Mouse (Mus musculus): ENCODE data around the gene 9930021J03Rik.

The 9930021J03Rik gene

DNA sequence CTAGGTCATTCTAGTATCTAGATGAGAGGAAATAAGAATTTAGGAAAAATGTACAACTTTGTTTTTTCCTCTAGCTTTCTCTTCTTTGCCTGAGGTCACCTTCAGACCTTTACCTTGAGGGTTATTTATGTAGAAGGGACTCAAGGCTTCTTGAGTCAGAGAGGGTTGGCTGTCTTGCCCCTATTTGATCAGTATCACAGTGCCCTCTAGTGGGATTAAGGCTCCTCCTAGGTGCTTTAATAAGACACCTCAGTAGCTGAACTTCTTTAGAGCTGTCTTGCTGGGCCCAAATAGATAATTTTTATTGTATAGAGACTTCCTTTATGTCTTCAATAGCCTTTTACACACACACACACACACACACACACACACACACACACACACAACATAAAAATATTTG, 15.2 kb upstream of the 9930021J03Rik start:
- in situ Hi-C loops (cut with MboI; ENCODE audit: unreplicated experiment in 2 of 2): loop anchor here (5.0 to 25.0 kb wide), 12 partner anchors 139 to 1809 kb away; partner anchors contain the start of genes Cd274 (in 1 of the 2), Cdc37l1 (in 1 of the 2), Jak2 (in 1 of the 2) and Plgrkt (in 1 of the 2)

DNA sequence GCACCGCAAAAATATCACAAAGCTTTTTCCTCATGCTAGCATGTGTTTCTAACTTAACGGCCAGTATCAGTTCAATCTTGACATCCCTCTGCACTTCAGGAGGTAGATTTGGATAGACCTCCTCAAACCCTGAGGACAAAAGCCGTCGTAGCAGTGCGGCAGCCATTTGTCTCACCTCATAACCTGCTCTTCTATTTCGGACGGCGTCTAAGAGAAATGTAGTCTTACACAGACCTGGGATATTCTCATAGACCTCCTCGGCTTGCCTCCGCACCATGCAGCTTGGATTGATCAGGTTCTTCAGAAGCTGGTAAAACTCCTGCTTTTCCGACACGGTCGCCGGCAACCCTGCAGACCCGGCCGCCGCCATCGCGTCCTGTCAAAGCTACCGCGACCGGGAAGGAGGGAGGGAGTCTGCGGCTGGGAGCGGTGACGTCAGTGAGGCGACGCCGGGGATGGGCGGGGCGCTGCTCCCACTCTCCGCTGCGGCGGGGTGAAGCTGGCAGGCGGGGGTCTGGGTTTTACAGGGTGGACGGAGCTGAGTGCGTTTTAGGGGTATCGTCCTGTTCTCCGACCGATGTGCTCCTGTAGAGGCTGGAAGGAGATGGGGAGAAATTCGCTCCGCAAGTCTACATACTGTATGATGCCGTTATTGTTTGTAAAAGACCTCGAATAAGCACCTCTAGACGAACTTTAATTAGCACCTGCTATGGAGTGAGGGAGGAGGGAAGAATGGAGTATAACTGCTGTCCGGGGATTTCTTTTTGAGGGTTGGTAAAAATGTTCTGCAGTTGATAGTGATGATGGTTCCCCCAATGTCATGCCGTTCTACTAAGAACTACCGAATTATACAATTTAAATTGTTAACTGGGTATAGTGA, 7.0 kb upstream of the 9930021J03Rik start, which contains the start of gene Ranbp6:
TSS of gene Ranbp6 (minus strand) at position 394 of the 880 bp plus-strand sequence.
- in situ Hi-C loops (cut with MboI; ENCODE audit: unreplicated experiment in 2 of 2): loop anchor here (10.0 to 25.0 kb wide), 9 partner anchors 108 to 1801 kb away; partner anchors contain the start of genes Cd274 (in 1 of the 2), Cdc37l1 (in 1 of the 2), Jak2 (in 1 of the 2) and Plgrkt (in 1 of the 2)

DNA sequence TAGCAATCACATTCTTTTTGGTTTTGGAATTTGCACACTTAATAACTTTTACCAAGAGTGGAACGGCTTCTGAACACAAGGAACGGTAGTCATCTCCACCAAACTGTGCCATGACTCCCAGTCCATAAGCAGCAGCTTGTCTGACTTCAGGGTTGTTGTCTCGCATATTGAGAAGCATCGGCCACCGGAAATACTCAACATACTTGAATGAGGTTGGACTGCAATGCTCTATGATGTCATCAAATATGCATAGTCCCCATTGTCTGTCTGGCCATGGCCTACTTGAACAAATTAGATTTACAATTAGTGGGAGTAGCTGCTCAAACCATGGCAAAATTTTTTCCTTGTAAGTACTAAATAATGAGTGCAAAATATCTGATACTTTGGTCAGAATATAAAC, 4.2 kb upstream of the 9930021J03Rik start:
- in situ Hi-C loops (cut with MboI; ENCODE audit: unreplicated experiment in 2 of 2): loop anchor here (10.0 to 25.0 kb wide), 9 partner anchors 105 to 1798 kb away; partner anchors contain the start of genes Cd274 (in 1 of the 2), Cdc37l1 (in 1 of the 2), Jak2 (in 1 of the 2) and Plgrkt (in 1 of the 2)

DNA sequence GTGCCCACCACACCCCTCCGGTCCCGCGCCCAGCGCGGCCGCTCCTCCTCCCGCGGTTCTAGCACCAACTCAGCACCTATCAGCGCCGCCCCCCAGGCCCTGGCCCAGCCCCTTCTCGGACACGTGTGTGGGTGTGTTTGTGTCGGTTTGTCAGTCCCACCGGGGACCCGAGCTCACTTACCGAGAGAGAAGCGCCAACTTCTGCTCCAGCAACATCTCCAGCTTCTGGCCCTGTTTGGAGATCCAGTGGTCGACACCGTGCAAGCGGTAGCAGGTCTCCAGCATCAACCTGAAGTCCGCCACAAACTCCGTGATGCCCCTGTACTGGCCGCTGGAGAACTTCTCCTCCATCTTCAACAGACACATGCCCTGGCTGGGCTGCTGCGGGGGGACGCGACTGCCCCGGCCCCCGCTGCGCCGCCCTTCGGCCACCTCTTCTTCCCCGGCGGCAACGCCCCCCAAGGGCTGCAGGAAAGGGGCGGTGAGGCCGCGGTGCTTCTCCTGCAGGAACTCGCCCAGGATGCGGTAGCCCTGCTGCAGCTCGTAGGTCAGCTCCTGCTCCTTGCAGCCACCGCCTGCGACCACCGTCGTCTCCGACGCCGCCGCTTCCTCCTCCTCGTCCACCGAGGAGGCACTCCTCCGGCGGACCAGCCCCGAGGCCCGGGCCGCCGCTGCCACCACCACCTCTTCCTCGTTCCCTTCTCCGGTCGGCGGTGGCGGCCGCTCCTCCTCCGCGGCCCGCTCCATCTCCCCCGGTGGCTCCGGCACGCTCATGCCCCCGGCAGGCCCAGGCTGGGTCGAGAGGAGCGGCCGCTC, 480 bp downstream of the 9930021J03Rik start:
- in situ Hi-C loops (cut with MboI; ENCODE audit: unreplicated experiment in 2 of 2): loop anchor here (25.0 kb wide), 7 partner anchors 293 to 1793 kb away; partner anchors contain the start of genes Cd274 (in 1 of the 2), Cdc37l1 (in 1 of the 2), Jak2 (in 1 of the 2) and Plgrkt (in 1 of the 2)

DNA sequence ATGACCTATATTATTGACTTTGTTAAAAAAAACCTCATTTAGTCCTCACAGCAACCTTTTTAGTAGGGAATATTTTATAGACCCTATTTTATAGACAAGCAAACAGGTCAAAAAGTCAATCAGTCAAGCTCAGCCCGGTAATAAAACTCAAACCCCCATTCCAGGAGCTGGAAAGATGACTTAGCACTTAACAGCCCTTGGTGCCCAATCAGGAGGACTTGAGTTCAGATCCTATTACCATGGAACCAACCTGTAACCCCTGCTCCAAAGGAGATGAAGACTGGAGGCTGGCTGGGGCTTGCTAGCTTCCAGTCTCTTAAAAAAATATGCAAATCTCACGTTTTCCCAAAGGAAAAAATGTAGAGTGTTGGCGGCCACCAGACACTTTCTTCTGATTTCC, 1.8 kb downstream of the 9930021J03Rik start:
- in situ Hi-C loops (cut with MboI; ENCODE audit: unreplicated experiment in 2 of 2): loop anchor here (25.0 kb wide), 7 partner anchors 292 to 1792 kb away; partner anchors contain the start of genes Cd274 (in 1 of the 2), Cdc37l1 (in 1 of the 2), Jak2 (in 1 of the 2) and Plgrkt (in 1 of the 2)

DNA sequence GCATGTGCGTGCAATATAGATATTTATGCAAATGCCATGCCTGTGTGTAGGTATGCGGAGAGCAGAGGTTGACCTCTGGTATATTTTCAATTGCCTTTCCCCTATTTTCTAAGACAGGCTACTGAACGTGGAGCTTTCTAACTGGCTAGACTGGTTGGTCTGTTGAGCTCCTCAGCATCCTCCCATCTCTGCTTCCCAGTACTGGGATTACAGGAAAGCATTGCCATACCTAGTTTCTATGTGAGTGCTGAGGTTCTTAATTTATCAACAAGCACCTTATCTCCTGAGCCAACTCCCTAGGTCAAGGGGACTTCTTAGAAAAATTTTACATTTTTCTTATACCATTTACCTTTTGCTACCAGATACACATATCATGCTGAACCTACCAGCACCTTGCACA, 8.4 kb downstream of the 9930021J03Rik start:
- in situ Hi-C loops (cut with MboI; ENCODE audit: unreplicated experiment in 2 of 2): loop anchor here in 1 of 2 experiments (25.0 kb wide), 1 partner anchor 535 kb away; the partner anchor contains the start of gene Jak2

DNA sequence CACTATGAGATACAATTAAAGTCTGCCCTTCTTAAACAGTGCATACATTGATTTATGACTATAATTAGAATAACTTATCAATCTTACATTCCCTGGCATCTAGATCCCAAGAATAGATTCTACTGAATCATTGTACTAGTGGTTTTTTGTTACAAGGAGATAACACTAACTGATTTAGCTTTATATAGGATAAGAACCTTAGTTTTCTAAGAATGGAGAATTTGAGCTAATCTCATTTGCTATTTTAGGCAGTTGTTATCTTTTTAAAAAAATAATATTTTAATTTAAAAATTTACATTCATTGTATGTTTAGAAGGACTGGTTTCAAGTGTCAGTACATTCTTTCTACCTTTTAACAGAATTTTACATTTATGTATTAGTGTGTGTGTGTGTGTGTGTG, 17.8 kb downstream of the 9930021J03Rik start:
- in situ Hi-C loops (cut with MboI; ENCODE audit: unreplicated experiment in 2 of 2): loop anchor here in 1 of 2 experiments (25.0 kb wide), 1 partner anchor 526 kb away; the partner anchor contains the start of gene Jak2

DNA sequence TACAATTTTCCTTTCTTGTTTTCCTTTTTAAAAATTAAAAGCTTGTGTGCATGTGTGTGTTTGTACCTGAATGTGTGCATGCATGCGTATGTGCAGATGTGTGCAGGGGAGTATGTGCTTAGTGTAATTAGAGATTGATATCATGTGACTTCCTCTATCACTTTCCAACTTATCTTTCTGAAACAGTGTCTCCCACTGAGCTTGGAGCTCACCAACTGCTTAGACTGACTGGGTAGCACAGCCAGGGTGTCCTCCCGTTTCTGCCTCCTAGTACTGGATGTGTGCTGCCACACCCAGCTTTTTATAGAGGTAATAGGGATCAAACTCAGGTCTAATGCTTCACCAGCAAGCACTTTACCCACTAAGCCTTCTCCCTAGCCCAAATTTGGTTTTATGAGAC, 22.9 kb downstream of the 9930021J03Rik start:
- in situ Hi-C loops (cut with MboI; ENCODE audit: unreplicated experiment in 2 of 2): loop anchor here in 1 of 2 experiments (25.0 kb wide), 1 partner anchor 521 kb away; the partner anchor contains the start of gene Jak2

DNA sequence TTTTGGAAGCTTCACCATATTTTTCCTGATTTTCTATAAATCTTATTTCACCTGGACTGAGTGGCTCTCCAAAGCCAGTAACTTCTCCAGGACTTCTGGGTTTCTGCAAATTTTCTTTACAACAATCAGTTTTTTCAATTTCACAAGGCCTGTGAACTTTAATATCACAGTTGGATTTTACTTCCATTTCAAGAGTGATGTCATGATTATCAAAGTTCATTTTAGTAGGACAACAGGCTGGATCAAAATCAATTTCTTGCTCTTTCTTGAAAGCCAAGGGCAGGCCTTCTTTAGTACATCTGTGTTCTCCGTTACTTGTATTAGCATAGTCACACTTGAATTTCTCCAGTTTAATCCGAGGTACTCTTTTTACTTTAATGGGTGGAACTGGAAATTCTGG, 51.9 kb downstream of the 9930021J03Rik start:
- in situ Hi-C loops (cut with MboI; ENCODE audit: unreplicated experiment in 2 of 2): no loop called here

DNA sequence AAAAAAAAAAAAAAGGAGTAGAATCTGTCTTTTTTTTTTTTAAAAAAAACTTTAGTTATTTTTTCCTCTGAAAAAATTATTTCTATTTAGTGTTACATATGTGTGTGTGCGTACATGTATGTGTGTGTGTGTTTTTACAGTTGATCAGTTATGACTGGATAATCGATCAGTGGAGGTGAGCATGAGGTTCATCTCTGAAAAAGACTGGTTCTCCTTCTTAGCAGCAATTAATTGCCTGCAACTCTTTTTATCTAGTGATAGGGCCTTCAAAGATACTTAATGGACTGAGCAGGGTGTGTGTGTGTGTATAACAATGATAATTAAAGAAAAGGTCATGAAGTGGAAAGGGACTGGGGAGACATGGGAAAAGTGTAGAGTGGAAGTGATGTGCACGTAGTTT, 54.8 kb downstream of the 9930021J03Rik start:
- in situ Hi-C loops (cut with MboI; ENCODE audit: unreplicated experiment in 2 of 2): no loop called here

DNA sequence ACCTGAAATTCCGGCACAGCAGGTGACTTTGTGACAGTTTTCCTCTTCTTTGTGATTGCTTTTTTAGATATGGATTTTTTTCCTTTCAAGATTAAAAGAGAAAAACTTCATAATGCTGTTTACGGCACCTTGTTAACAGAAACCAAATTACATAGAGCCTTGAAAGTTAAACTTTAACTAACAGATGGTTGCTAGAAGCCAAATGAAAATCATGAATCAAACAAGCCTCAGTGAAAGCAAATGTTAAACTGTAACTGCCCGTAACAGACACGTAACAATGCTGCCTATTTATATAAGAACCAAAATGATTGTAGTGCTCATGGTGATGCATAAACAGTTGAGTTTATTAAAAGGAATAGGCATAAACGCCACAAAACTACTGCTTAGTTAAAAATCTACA, 62.3 kb downstream of the 9930021J03Rik start:
- in situ Hi-C loops (cut with MboI; ENCODE audit: unreplicated experiment in 2 of 2): no loop called here

DNA sequence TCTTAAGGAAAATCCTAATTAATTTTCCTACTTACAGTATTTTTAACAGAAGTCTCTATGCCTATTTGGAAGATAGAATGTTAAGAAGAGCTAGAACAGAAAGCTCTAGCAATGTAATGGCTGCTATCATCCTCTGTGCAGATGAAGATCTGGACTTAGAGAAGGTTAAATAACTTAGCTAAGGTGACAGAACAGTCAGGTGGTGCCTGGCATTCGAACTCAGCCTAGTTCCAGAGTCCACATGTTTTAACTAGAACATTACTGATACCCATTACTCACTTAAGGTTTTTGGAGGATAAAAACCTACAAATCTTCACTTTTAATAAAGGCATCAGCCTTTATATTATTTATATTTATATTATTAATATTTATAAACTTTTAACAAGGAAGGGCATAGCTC, 65.1 kb downstream of the 9930021J03Rik start:
- in situ Hi-C loops (cut with MboI; ENCODE audit: unreplicated experiment in 2 of 2): no loop called here

DNA sequence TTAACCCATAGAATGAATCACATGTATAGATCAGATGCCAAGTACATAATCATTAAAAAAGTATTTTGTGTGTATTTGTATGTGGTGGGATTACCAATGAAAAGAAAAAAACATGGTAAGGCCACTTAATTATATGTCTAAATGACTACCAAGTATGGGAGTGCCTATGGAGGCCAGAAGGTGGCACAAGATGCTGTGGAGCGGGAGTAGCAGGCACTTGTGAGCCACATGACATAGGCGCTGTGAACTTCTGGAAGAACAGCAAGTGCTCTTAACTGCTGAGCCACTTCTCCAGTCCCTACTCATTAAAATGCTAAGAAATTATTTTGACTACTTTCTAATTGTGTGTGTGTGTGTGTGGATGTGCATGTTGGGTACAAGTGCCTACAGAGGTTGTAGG, 66.2 kb downstream of the 9930021J03Rik start:
- in situ Hi-C loops (cut with MboI; ENCODE audit: unreplicated experiment in 2 of 2): no loop called here

DNA sequence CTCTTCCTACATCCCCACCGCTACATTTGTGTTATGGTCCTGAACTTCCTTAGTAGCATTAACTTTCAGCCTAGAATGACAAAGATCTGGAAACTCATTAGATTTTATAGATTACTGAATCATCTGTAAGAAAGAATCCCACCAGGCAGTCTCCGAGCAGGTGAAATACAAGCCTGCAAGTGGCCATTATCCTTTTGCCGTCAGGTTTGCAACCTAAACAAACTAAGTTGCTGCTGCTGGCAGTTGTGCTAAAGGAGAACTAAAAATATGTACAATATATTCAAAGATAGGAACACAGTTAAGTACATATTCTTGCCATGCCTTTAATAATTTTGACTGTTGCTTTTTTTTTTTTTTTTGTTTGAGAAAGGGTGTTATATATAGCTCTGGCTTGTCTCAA, 70.4 kb downstream of the 9930021J03Rik start:
- in situ Hi-C loops (cut with MboI; ENCODE audit: unreplicated experiment in 2 of 2): no loop called here

DNA sequence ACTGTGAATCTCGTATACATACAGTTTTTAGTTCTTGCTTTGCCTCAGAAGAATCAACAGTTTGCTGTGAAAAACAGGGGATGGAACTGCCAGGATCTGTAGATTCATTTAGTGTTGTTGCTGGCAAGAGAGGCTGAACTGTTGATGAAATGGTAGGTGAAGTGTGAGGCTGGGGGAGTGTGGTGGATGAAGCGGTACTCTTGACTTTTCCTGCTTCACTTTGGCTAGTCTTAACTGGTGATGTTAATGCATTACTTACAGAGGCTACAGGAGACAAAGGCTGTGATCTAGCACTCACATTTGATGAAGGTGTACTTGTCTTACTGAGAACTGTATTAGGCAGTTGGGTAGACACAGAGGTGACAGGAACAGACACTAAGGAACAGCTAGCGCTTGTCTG, 87.3 kb downstream of the 9930021J03Rik start:
- in situ Hi-C loops (cut with MboI; ENCODE audit: unreplicated experiment in 2 of 2): no loop called here

DNA sequence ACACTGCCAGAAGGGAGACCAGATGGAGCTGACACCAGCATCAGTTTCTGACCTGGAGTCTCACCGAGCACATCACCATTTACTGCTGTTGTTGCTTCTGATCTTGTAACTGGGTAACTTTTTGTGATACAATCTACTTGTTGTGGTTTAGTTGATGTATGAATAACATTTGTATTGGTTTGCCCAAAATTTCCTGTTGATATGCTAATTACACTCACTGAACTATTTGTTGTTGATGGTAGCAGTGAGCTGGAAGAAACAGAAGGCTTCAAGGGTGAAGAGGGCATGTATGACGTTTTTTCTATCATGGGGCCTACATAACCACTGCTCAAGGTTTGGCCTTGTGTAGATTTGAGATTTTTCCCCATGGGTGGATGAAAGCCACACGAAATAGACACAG, 87.9 kb downstream of the 9930021J03Rik start:
- in situ Hi-C loops (cut with MboI; ENCODE audit: unreplicated experiment in 2 of 2): no loop called here

DNA sequence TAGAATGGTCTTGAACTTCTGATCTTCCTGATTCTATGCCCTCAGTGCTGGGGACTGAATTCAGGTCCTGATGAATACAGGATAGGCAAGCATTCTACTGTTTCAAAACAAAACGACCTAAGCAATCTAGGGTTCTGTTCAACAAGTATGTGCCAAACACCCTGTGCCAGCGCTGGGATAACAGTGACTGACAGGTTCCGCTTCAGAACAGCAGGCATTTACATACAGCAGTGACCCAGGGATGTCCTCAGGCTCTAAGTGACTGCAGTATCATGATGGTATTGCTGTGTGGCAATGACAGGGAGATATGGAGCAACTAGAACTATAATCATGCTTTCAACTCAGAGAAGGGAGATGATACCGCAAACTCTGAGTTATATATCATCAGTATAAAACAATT, 92.3 kb downstream of the 9930021J03Rik start:
- in situ Hi-C loops (cut with MboI; ENCODE audit: unreplicated experiment in 2 of 2): no loop called here

DNA sequence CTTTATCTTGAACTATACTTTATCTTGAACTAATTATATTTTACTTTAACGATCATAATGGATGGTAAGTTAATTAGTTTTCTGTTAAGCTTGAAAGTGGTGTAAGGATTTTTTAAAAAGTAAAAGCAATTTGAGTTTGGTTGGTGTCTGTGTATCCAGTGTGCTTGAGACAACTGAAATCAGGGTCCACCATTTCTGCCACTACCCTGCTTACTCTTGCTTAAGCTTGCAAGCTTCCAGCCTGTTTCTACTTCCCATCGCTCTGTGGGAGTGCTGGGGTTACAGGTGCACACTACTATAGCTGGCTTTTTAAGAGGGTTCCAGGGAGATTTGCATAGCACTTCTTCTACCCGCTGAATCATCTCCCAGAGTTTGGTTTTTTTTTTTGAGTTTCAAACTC, 96.3 kb downstream of the 9930021J03Rik start:
- in situ Hi-C loops (cut with MboI; ENCODE audit: unreplicated experiment in 2 of 2): loop anchor here in 1 of 2 experiments (10.0 kb wide), 1 partner anchor 105 kb away; the partner anchor contains the start of gene Ranbp6

DNA sequence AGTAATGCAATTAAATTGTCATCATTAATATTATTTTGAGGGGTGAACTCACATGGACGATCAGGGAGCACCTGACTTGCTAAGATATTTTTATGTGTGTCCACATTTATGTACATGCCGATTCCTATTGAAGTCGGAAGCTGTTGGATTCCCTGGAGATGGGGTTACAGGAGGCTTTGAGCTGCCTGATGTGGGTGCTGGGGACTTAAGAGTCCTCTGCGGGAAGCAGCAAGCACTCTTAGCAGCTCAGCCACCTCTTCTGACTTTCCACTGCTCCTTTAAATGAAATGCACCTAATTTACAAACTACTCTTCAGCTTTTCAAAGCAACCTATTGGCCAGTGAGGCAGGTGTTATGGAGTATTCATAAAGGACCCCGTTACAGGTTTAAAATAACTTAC, 97.3 kb downstream of the 9930021J03Rik start:
- in situ Hi-C loops (cut with MboI; ENCODE audit: unreplicated experiment in 2 of 2): loop anchor here in 1 of 2 experiments (10.0 kb wide), 1 partner anchor 106 kb away; the partner anchor contains the start of gene Ranbp6

DNA sequence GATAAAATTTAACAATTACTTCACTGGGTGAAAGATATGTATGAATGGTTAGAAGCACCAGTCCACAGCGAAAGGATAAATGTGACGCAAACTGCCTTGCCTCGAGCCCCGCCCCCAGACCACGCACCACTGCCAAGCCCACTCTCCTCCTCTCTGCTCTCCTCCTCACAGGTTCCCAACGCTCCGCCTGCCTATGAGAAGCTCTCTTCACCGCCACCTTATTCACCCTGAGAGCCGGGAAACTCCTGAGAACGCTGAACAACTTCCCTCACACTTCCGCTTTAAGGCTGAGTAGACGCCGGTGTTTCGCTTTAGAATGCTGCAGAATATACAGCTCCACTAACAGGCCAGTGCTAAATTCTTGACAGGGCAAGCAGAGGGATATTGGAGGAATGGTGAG, 97.8 kb downstream of the 9930021J03Rik start:
- in situ Hi-C loops (cut with MboI; ENCODE audit: unreplicated experiment in 2 of 2): loop anchor here in 1 of 2 experiments (10.0 kb wide), 1 partner anchor 107 kb away; the partner anchor contains the start of gene Ranbp6
